Mouse (Mus musculus): ENCODE data around the gene Gm49361. TPM values are rescaled to one million over a fixed set of nuclear protein-coding genes. Genes with fewer than 3 reads are reported as not detected.
"Not testable (repeated sequence)": the region's sequence is repeated elsewhere in the genome, so short reads cannot be mapped to it uniquely, and the experiment has no call there.

Gene Gm49361
- polyA plus RNA-seq, 1 experiment, result not detected

DNA sequence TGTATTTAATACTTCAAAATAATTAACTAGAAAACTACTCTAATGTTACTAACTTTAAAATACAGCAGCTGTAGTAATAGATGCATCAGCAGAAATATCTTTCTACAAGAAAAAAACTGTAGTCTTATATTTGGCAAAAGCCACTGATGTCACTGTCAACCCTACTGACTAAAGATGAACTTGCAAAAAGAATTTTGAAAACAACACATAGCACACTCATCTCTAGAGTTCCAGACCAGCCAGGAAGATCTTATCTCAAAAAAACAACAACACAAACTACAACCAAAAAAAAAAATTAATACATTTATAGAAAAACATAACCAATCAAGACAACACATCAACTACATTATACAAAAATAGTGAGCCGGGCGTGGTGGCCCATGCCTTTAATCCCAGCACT lies 88.4 kb downstream of the Gm49361 start:
- Histone ChIP-seq H3K4me3 (no peak overlapping the region), H3K27me3 (ENCODE audit: control insufficient read depth, insufficient read depth, insufficient read length) (no peaks in the 10 kb centered on the region), H3K79me2 (ENCODE audit: control insufficient read depth, insufficient read depth) (peaks cover 97% of the 10 kb centered on the region), H3K4me2 (ENCODE audit: low read depth) (no peak overlapping the region), H3ac (ENCODE audit: control insufficient read depth, insufficient read length) (no peak overlapping the region), H3K36me3 (ENCODE audit: control insufficient read depth, insufficient read depth) (no peaks in the 10 kb centered on the region)
- TF ChIP-seq MAX (IDR thresholded peaks at IDR 0.05; ENCODE audit: low read depth), result no peak
- no peak for TF ChIP-seq TCF12 (IDR thresholded peaks at IDR 0.05; ENCODE audit: insufficient read depth, poor library complexity, severe bottlenecking)
- TF ChIP-seq REST (IDR thresholded peaks at IDR 0.05; ENCODE audit: insufficient read depth, insufficient read length), result no peak
- TF ChIP-seq POLR2A (IDR thresholded peaks at IDR 0.05; ENCODE audit: insufficient read length, low read depth), result no peak
- TF ChIP-seq TCF3 (IDR thresholded peaks at IDR 0.05; ENCODE audit: insufficient read length, low read depth), result no peak
- no peak for TF ChIP-seq SRF (IDR thresholded peaks at IDR 0.05; ENCODE audit: control insufficient read depth, insufficient read length, low read depth)
- no peak for TF ChIP-seq CEBPB (IDR thresholded peaks at IDR 0.05; ENCODE audit: insufficient read depth, poor library complexity, severe bottlenecking)
- TF ChIP-seq MYOD1 (IDR thresholded peaks at IDR 0.05; ENCODE audit: control insufficient read depth in 1 of 3, insufficient read length in 2 of 3, low read depth in 2 of 3), result no peak
- no peak for TF ChIP-seq USF1 (IDR thresholded peaks at IDR 0.05; ENCODE audit: low read depth)
- no peak for TF ChIP-seq E2F4 (IDR thresholded peaks at IDR 0.05; ENCODE audit: insufficient read depth)
- TF ChIP-seq POLR2AphosphoS2 (IDR thresholded peaks at IDR 0.05; ENCODE audit: insufficient read length, low read depth), result no peak

DNA sequence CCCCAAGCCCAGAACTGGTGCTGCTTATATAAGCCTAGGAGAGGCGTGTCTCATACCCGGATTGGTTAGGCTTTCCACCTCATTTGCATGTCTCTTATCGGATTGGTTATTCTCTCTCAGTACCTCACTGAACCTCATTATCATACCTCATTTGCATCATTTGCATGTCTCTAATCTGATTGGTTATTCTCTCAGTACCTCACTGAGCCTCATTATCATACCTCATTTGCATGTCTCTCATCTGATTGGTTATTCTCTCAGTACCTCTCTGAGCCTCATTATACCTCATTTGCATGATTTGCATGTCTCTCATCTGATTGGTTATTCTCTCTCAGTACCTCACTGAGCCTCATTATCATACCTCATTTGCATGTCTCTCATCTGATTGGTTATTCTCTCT lies 89.4 kb downstream of the Gm49361 start:
- not testable (repeated sequence) for H3K4me2 ChIP-seq (ENCODE audit: low read depth); H3K4me3 ChIP-seq; H3K27me3 ChIP-seq (ENCODE audit: control insufficient read depth, insufficient read depth, insufficient read length); H3ac ChIP-seq (ENCODE audit: control insufficient read depth, insufficient read length); H3K36me3 ChIP-seq (ENCODE audit: control insufficient read depth, insufficient read depth)
- H3K79me2 ChIP-seq (ENCODE audit: control insufficient read depth, insufficient read depth), result peaks cover 97% of the 10 kb centered on the region

DNA sequence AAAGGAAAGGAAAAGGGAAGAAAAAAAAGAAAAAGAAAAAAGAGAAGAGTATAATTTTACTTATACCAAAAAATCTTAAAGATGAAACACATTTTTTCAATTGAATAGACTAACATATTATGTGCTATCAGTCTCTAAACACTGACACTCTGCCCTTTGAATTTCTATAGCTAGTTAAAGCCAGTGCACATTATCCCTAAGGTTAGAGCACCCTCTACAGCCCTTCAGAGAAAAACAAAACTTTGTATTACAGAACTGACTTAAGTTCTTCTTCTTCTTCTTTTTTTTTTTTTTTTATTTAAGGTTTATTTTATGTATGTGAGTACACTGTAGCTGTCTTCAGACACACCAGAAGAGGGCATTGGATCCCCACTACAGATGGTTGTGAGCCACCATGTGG lies 96.4 kb downstream of the Gm49361 start:
- H3K36me3 ChIP-seq (ENCODE audit: control insufficient read depth, insufficient read depth), result peaks cover 4% of the 10 kb centered on the region
- no peak overlapping the region for H3ac ChIP-seq (ENCODE audit: control insufficient read depth, insufficient read length)
- peaks cover 68% of the 10 kb centered on the region for H3K79me2 ChIP-seq (ENCODE audit: control insufficient read depth, insufficient read depth)
- no peak for TF ChIP-seq MAX (IDR thresholded peaks at IDR 0.05; ENCODE audit: low read depth)
- no peak for TF ChIP-seq SRF (IDR thresholded peaks at IDR 0.05; ENCODE audit: control insufficient read depth, insufficient read length, low read depth)
- no peak for TF ChIP-seq MYOD1 (IDR thresholded peaks at IDR 0.05; ENCODE audit: control insufficient read depth in 1 of 3, insufficient read length in 2 of 3, low read depth in 2 of 3)
- no peak for TF ChIP-seq TCF12 (IDR thresholded peaks at IDR 0.05; ENCODE audit: insufficient read depth, poor library complexity, severe bottlenecking)
- TF ChIP-seq POLR2AphosphoS2 (IDR thresholded peaks at IDR 0.05; ENCODE audit: insufficient read length, low read depth), result no peak
- no peak for TF ChIP-seq POLR2A (IDR thresholded peaks at IDR 0.05; ENCODE audit: insufficient read length, low read depth)
- no peak for TF ChIP-seq CEBPB (IDR thresholded peaks at IDR 0.05; ENCODE audit: insufficient read depth, poor library complexity, severe bottlenecking)
- TF ChIP-seq REST (IDR thresholded peaks at IDR 0.05; ENCODE audit: insufficient read depth, insufficient read length), result no peak
- TF ChIP-seq USF1 (IDR thresholded peaks at IDR 0.05; ENCODE audit: low read depth), result no peak
- no peak for TF ChIP-seq MYOG (IDR thresholded peaks at IDR 0.05; ENCODE audit: control insufficient read depth in 1 of 3, insufficient read depth in 1 of 3, insufficient read length in 2 of 3, low read depth in 2 of 3)
- no peak for TF ChIP-seq TCF3 (IDR thresholded peaks at IDR 0.05; ENCODE audit: insufficient read length, low read depth)
- no peak for TF ChIP-seq E2F4 (IDR thresholded peaks at IDR 0.05; ENCODE audit: insufficient read depth)
- H3K4me3 ChIP-seq, result no peak overlapping the region
- H3K27me3 ChIP-seq (ENCODE audit: control insufficient read depth, insufficient read depth, insufficient read length), result no peaks in the 10 kb centered on the region
- no peak overlapping the region for H3K4me2 ChIP-seq (ENCODE audit: low read depth)

DNA sequence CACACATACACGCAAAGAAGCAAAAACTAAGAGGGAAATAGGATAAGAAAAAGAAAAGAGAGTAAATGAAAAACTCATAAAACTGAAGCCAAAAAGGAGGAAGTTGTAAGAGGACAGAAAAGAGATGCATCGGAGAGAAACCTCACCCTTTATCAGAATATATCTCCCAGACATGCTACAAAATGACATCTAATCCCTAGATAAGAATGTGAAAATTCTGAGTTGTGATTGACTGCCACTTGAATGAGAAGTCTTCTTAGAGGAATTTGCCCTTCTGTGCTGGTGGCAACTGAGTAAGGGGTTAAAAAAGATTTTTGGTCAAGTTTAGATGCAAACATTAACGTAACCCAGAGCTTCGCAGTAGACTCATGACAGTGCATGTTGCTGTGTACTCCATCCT lies 99.7 kb downstream of the Gm49361 start:
- H3K36me3 ChIP-seq (ENCODE audit: control insufficient read depth, insufficient read depth), result peaks cover 4% of the 10 kb centered on the region
- no peak overlapping the region for H3K4me2 ChIP-seq (ENCODE audit: low read depth)
- TF ChIP-seq MYOG (IDR thresholded peaks at IDR 0.05; ENCODE audit: control insufficient read depth in 1 of 3, insufficient read depth in 1 of 3, insufficient read length in 2 of 3, low read depth in 2 of 3) (no peak), MYOD1 (IDR thresholded peaks at IDR 0.05; ENCODE audit: control insufficient read depth in 1 of 3, insufficient read length in 2 of 3, low read depth in 2 of 3) (no peak), POLR2AphosphoS2 (IDR thresholded peaks at IDR 0.05; ENCODE audit: insufficient read length, low read depth) (no peak), CEBPB (IDR thresholded peaks at IDR 0.05; ENCODE audit: insufficient read depth, poor library complexity, severe bottlenecking) (no peak), MAX (IDR thresholded peaks at IDR 0.05; ENCODE audit: low read depth) (no peak), USF1 (IDR thresholded peaks at IDR 0.05; ENCODE audit: low read depth) (no peak), POLR2A (IDR thresholded peaks at IDR 0.05; ENCODE audit: insufficient read length, low read depth) (no peak), REST (IDR thresholded peaks at IDR 0.05; ENCODE audit: insufficient read depth, insufficient read length) (no peak), TCF12 (IDR thresholded peaks at IDR 0.05; ENCODE audit: insufficient read depth, poor library complexity, severe bottlenecking) (no peak), TCF3 (IDR thresholded peaks at IDR 0.05; ENCODE audit: insufficient read length, low read depth) (no peak), E2F4 (IDR thresholded peaks at IDR 0.05; ENCODE audit: insufficient read depth) (no peak), SRF (IDR thresholded peaks at IDR 0.05; ENCODE audit: control insufficient read depth, insufficient read length, low read depth) (no peak)
- peaks cover 46% of the 10 kb centered on the region for H3K79me2 ChIP-seq (ENCODE audit: control insufficient read depth, insufficient read depth)
- no peak overlapping the region for H3ac ChIP-seq (ENCODE audit: control insufficient read depth, insufficient read length)
- H3K4me3 ChIP-seq, result no peak overlapping the region
- H3K27me3 ChIP-seq (ENCODE audit: control insufficient read depth, insufficient read depth, insufficient read length), result no peaks in the 10 kb centered on the region

DNA sequence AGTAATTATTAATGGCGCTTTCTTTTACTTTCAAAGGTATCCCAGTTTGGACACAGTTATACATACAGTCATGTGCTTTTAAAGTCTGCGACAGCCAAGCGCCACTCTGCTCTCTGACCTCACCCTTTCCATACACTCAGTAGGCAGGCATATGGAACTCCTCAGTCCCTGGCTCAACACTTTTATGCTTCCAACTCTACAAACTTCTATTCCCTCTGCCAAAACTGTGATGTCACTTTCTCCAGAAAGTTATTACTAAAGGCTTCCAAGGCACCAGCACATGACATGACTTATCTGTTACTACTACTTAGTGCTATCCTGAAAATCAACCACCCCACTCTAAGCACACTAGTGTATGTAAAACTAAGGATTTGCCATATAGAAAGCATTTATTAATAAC lies 106.8 kb downstream of the Gm49361 start:
- Histone ChIP-seq H3K4me3 (no peak overlapping the region), H3ac (ENCODE audit: control insufficient read depth, insufficient read length) (no peak overlapping the region), H3K36me3 (ENCODE audit: control insufficient read depth, insufficient read depth) (peaks cover 9% of the 10 kb centered on the region), H3K79me2 (ENCODE audit: control insufficient read depth, insufficient read depth) (peaks cover 9% of the 10 kb centered on the region), H3K4me2 (ENCODE audit: low read depth) (no peak overlapping the region), H3K27me3 (ENCODE audit: control insufficient read depth, insufficient read depth, insufficient read length) (no peaks in the 10 kb centered on the region)
- no peak for TF ChIP-seq E2F4 (IDR thresholded peaks at IDR 0.05; ENCODE audit: insufficient read depth)
- no peak for TF ChIP-seq MYOG (IDR thresholded peaks at IDR 0.05; ENCODE audit: control insufficient read depth in 1 of 3, insufficient read depth in 1 of 3, insufficient read length in 2 of 3, low read depth in 2 of 3)
- no peak for TF ChIP-seq CEBPB (IDR thresholded peaks at IDR 0.05; ENCODE audit: insufficient read depth, poor library complexity, severe bottlenecking)
- no peak for TF ChIP-seq MYOD1 (IDR thresholded peaks at IDR 0.05; ENCODE audit: control insufficient read depth in 1 of 3, insufficient read length in 2 of 3, low read depth in 2 of 3)
- no peak for TF ChIP-seq USF1 (IDR thresholded peaks at IDR 0.05; ENCODE audit: low read depth)
- no peak for TF ChIP-seq REST (IDR thresholded peaks at IDR 0.05; ENCODE audit: insufficient read depth, insufficient read length)
- TF ChIP-seq TCF3 (IDR thresholded peaks at IDR 0.05; ENCODE audit: insufficient read length, low read depth), result no peak
